Mouse (Mus musculus) cerebellum, adult 2 months (tissue): ENCODE measurements at regions not wholly inside any gene's neighbourhood (a gene's known extent, or its start where the extent isn't known, plus 50 kb on each side); places are given as distances from the start of the nearest gene placed in this dataset.

ENCODE experiments used
- CTCF ChIP-seq: fragments of 200-500 bp; IDR thresholded peaks from 2 replicates; pipeline ENCODE4 v1.5.1; 2011; ENCODE audit warnings: low read depth, mild to moderate bottlenecking, control low read depth, low read length, moderate library complexity, borderline replicate concordance; ENCODE audit not compliant: insufficient read depth
- POLR2A ChIP-seq: fragments of 200-500 bp; IDR thresholded peaks from 2 replicates; pipeline ENCODE4 v1.6.1; 2011; ENCODE audit warnings: low read length, control low read depth, borderline replicate concordance; ENCODE audit not compliant: insufficient read depth

GRCm38 (mm10) chr13:31082448-31083140 lies 108.6 kb downstream of the Gm5447 start:
- no peak for TF ChIP-seq POLR2A
- peak; percentile 63 for TF ChIP-seq CTCF
